Mouse (Mus musculus): ENCODE data around the gene Grik4. TPM values are rescaled to one million over a fixed set of nuclear protein-coding genes. Genes with fewer than 3 reads are reported as not detected.

The Grik4 gene
- polyA plus RNA-seq, 1 experiment from 2014 or later: 1.2 TPM

DNA sequence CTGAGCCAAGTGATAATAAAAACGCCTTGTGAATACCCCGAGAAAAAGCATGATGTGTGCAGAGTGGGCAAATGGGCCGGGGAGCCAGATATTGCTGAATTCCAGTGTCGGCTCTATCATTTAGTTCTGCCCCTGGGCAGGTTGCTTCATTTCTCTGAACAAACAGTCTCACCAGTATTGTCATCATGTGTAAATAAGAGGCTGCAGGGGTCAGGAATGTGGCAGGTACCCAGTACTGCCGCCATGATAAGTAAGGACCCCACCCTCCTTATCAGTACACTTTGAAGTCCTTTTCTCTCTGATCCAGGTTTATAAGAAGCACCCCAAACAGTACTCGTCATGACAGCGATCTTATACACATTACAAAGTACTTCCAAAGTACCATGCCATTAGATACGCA lies 230.4 kb downstream of the Grik4 start:
- DNase-seq (ENCODE audit: low spot score, missing footprints) (no peak), ATAC-seq (ENCODE audit: low FRiP score) (no peak)
- WGBS: 89% methylated on average over 8 of the region's 8 CpGs
- Histone ChIP-seq H3K9ac (ENCODE audit: low read length) (no peak overlapping the region), H3K27me3 (ENCODE audit: control insufficient read depth, insufficient read depth, low read length) (no peaks in the 10 kb centered on the region), H3K27ac (ENCODE audit: low read depth, low read length) (no peak overlapping the region), H3K36me3 (ENCODE audit: control insufficient read depth, insufficient read depth, low read length) (no peaks in the 10 kb centered on the region), H3K9me3 (ENCODE audit: control insufficient read depth, low read length) (no peaks in the 10 kb centered on the region), H3K4me2 (no peak overlapping the region), H3K4me1 (ENCODE audit: control insufficient read depth, insufficient read depth, low read length) (no peaks in the 10 kb centered on the region), H3K4me3 (ENCODE audit: low read depth, low read length) (no peak overlapping the region)

- no peak for ATAC-seq (ENCODE audit: low FRiP score)
- H3K4me2 ChIP-seq: no peak overlapping the region
- no peaks in the 10 kb centered on the region for H3K27me3 ChIP-seq (ENCODE audit: control insufficient read depth, insufficient read depth, low read length)
- DNase-seq (ENCODE audit: low spot score, missing footprints): no peak
- H3K36me3 ChIP-seq (ENCODE audit: control insufficient read depth, insufficient read depth, low read length): no peaks in the 10 kb centered on the region
- H3K27ac ChIP-seq (ENCODE audit: low read depth, low read length): no peak overlapping the region
- H3K9me3 ChIP-seq (ENCODE audit: control insufficient read depth, low read length): no peaks in the 10 kb centered on the region
- H3K4me1 ChIP-seq (ENCODE audit: control insufficient read depth, insufficient read depth, low read length): no peaks in the 10 kb centered on the region
- WGBS: 84% methylated on average over 7 of the region's 7 CpGs
- H3K9ac ChIP-seq (ENCODE audit: low read length): no peak overlapping the region
- H3K4me3 ChIP-seq (ENCODE audit: low read depth, low read length): no peak overlapping the region
These were observed 238.4 kb downstream of the Grik4 start for GRCm38 (mm10) chr9:42705848-42706247.

DNA sequence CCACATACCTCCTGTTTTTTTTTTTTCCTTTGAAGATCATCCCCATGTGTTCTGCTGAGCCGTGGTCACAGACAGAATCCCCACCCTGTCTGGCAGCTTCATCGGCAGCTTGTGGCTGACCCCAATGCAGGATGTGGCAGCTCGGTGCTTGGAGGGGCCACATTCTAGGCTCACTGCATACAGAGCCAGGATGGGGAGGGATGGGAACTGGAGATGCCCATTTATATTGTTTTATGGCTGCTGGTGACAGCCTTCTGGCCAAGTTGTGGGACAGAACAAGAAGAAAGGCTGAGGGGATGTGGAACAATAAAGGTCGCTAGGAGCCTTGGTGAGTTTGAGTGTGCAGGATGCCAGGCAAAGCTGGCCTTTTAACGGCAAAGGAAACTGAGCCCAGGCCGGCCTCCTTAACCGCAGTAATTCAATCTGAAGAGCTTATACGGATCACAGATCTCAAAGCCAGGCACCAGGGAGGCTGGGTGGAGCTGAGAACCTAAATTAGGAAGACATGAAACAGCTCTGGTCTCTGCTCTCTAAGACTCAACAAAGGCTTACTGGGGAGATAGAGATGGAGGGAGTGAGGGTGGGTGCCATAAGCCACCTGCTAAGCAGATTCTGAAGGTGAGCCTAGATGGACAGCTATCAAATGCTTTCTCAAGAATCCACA lies 241.0 kb downstream of the Grik4 start:
- Histone ChIP-seq H3K27me3 (ENCODE audit: control insufficient read depth, insufficient read depth, low read length) (no peaks in the 10 kb centered on the region), H3K4me1 (ENCODE audit: control insufficient read depth, insufficient read depth, low read length) (no peaks in the 10 kb centered on the region), H3K4me2 (no peak overlapping the region), H3K27ac (ENCODE audit: low read depth, low read length) (no peak overlapping the region), H3K9me3 (ENCODE audit: control insufficient read depth, low read length) (no peaks in the 10 kb centered on the region; the same call in 1 of the 2 replicates), H3K4me3 (ENCODE audit: low read depth, low read length) (no peak overlapping the region), H3K36me3 (ENCODE audit: control insufficient read depth, insufficient read depth, low read length) (no peaks in the 10 kb centered on the region), H3K9ac (ENCODE audit: low read length) (no peak overlapping the region)
- ATAC-seq (ENCODE audit: low FRiP score): no peak
- WGBS: 27% methylated on average over 8 of the region's 8 CpGs
- no peak for DNase-seq (ENCODE audit: low spot score, missing footprints)

- Histone ChIP-seq H3K9ac (ENCODE audit: low read length) (no peak overlapping the region), H3K9me3 (ENCODE audit: control insufficient read depth, low read length) (no peaks in the 10 kb centered on the region; the same call in 1 of the 2 replicates), H3K27me3 (ENCODE audit: control insufficient read depth, insufficient read depth, low read length) (no peaks in the 10 kb centered on the region), H3K36me3 (ENCODE audit: control insufficient read depth, insufficient read depth, low read length) (no peaks in the 10 kb centered on the region), H3K4me1 (ENCODE audit: control insufficient read depth, insufficient read depth, low read length) (no peaks in the 10 kb centered on the region), H3K4me3 (ENCODE audit: low read depth, low read length) (no peak overlapping the region), H3K27ac (ENCODE audit: low read depth, low read length) (no peak overlapping the region), H3K4me2 (no peak overlapping the region)
- 77% methylated on average over 11 of the region's 11 CpGs for WGBS
- ATAC-seq (ENCODE audit: low FRiP score): no peak
- DNase-seq (ENCODE audit: low spot score, missing footprints): no peak
These were observed 241.8 kb downstream of the Grik4 start for GRCm38 (mm10) chr9:42702231-42703132.

- 86% methylated on average over 5 of the region's 5 CpGs for WGBS
- Histone ChIP-seq H3K4me2 (no peak overlapping the region), H3K4me1 (ENCODE audit: control insufficient read depth, insufficient read depth, low read length) (no peaks in the 10 kb centered on the region), H3K4me3 (ENCODE audit: low read depth, low read length) (no peak overlapping the region), H3K9ac (ENCODE audit: low read length) (no peak overlapping the region), H3K27me3 (ENCODE audit: control insufficient read depth, insufficient read depth, low read length) (no peaks in the 10 kb centered on the region), H3K27ac (ENCODE audit: low read depth, low read length) (no peak overlapping the region), H3K36me3 (ENCODE audit: control insufficient read depth, insufficient read depth, low read length) (no peaks in the 10 kb centered on the region), H3K9me3 (ENCODE audit: control insufficient read depth, low read length) (no peaks in the 10 kb centered on the region; the same call in 1 of the 2 replicates)
- no peak for ATAC-seq (ENCODE audit: low FRiP score)
- DNase-seq (ENCODE audit: low spot score, missing footprints): no peak
These were observed 242.6 kb downstream of the Grik4 start for GRCm38 (mm10) chr9:42701729-42702128.

- Histone ChIP-seq H3K36me3 (ENCODE audit: control insufficient read depth, insufficient read depth, low read length) (no peaks in the 10 kb centered on the region), H3K4me2 (no peak overlapping the region), H3K27ac (ENCODE audit: low read depth, low read length) (no peak overlapping the region), H3K9ac (ENCODE audit: low read length) (no peak overlapping the region), H3K4me3 (ENCODE audit: low read depth, low read length) (no peak overlapping the region), H3K27me3 (ENCODE audit: control insufficient read depth, insufficient read depth, low read length) (no peaks in the 10 kb centered on the region; the same call in 1 of the 2 replicates), H3K4me1 (ENCODE audit: control insufficient read depth, insufficient read depth, low read length) (no peaks in the 10 kb centered on the region), H3K9me3 (ENCODE audit: control insufficient read depth, low read length) (no peaks in the 10 kb centered on the region; the same call in 1 of the 2 replicates)
- ATAC-seq (ENCODE audit: low FRiP score) (no peak), DNase-seq (ENCODE audit: low spot score, missing footprints) (no peak)
- WGBS: 87% methylated on average over 8 of the region's 8 CpGs
These were observed 251.3 kb downstream of the Grik4 start for GRCm38 (mm10) chr9:42693024-42693423.

- H3K9me3 ChIP-seq (ENCODE audit: control insufficient read depth, low read length): no peaks in the 10 kb centered on the region
- DNase-seq (ENCODE audit: low spot score, missing footprints): peak; percentile 93
- ATAC-seq (ENCODE audit: low FRiP score): no peak
- H3K27me3 ChIP-seq (ENCODE audit: control insufficient read depth, insufficient read depth, low read length): no peaks in the 10 kb centered on the region
- no peak overlapping the region for H3K9ac ChIP-seq (ENCODE audit: low read length)
- H3K36me3 ChIP-seq (ENCODE audit: control insufficient read depth, insufficient read depth, low read length): no peaks in the 10 kb centered on the region
- H3K4me2 ChIP-seq: no peak overlapping the region
- no peaks in the 10 kb centered on the region for H3K4me1 ChIP-seq (ENCODE audit: control insufficient read depth, insufficient read depth, low read length)
- no peak overlapping the region for H3K4me3 ChIP-seq (ENCODE audit: low read depth, low read length)
- H3K27ac ChIP-seq (ENCODE audit: low read depth, low read length): no peak overlapping the region
- 29% methylated on average over 4 of the region's 4 CpGs for WGBS
These were observed 256.1 kb downstream of the Grik4 start for GRCm38 (mm10) chr9:42688143-42688542.

- Histone ChIP-seq H3K27me3 (ENCODE audit: control insufficient read depth, insufficient read depth, low read length) (no peaks in the 10 kb centered on the region), H3K4me1 (ENCODE audit: control insufficient read depth, insufficient read depth, low read length) (no peaks in the 10 kb centered on the region), H3K4me2 (no peak overlapping the region), H3K9ac (ENCODE audit: low read length) (no peak overlapping the region), H3K4me3 (ENCODE audit: low read depth, low read length) (no peak overlapping the region), H3K36me3 (ENCODE audit: control insufficient read depth, insufficient read depth, low read length) (no peaks in the 10 kb centered on the region), H3K9me3 (ENCODE audit: control insufficient read depth, low read length) (no peaks in the 10 kb centered on the region), H3K27ac (ENCODE audit: low read depth, low read length) (no peak overlapping the region)
- ATAC-seq (ENCODE audit: low FRiP score) (no peak), DNase-seq (ENCODE audit: low spot score, missing footprints) (peak; percentile 41)
- WGBS: 80% methylated on average over 5 of the region's 5 CpGs
These were observed 258.2 kb downstream of the Grik4 start for GRCm38 (mm10) chr9:42686104-42686503.

GRCm38 (mm10) chr9:42674017-42674412 lies 270.3 kb downstream of the Grik4 start:
- ATAC-seq (ENCODE audit: low FRiP score): no peak
- no peaks in the 10 kb centered on the region for H3K9me3 ChIP-seq (ENCODE audit: control insufficient read depth, low read length)
- H3K4me1 ChIP-seq (ENCODE audit: control insufficient read depth, insufficient read depth, low read length): peaks cover 7% of the 10 kb centered on the region; the same call in 1 of the 2 replicates
- no peak overlapping the region for H3K4me2 ChIP-seq
- no peak overlapping the region; the same call in 1 of the 2 replicates for H3K27ac ChIP-seq (ENCODE audit: low read depth, low read length)
- DNase-seq (ENCODE audit: low spot score, missing footprints): no peak
- H3K4me3 ChIP-seq (ENCODE audit: low read depth, low read length): no peak overlapping the region
- H3K36me3 ChIP-seq (ENCODE audit: control insufficient read depth, insufficient read depth, low read length): no peaks in the 10 kb centered on the region
- no peaks in the 10 kb centered on the region for H3K27me3 ChIP-seq (ENCODE audit: control insufficient read depth, insufficient read depth, low read length)
- H3K9ac ChIP-seq (ENCODE audit: low read length): no peak overlapping the region
- WGBS: 84% methylated on average over 5 of the region's 5 CpGs
